Mouse (Mus musculus) cerebellum, adult 11-12 months (tissue): ENCODE data around the gene Pramel1.
"Not testable (repeated sequence)": the region's sequence is repeated elsewhere in the genome, so short reads cannot be mapped to it uniquely, and the experiment has no call there.

Source experiments
- DNase-seq: peaks from one replicate; pipeline ENCODE4 v3.0.0; 2022

Pramel1 gene

GRCm38 (mm10) chr4:143394181-143394580, at the start of gene Pramel1:
TSS of gene Pramel1 (plus strand) at chr4:143394428.
- DNase-seq: no peak

DNA sequence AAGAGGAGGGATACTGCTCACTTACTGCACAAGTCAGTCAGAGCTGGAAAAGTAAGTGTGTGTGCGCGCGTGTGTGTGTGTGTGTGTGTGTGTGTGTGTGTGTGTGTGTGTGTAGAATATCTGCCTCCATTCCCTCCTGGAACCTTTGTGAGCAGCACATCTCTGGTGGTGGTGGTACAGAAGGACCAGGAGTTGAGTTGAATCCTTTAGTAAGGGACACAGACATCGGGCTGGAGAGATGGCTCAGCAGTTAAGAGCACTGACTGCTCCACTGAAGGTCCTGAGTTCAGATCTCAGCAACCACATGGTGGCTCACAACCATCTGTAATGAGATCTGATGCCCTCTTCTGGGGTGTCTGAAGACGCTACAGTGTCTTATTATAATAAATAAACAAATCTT, 48.7 kb upstream of the Pramel1 start:
- DNase-seq: not testable (repeated sequence)

- peak; percentile 22 for DNase-seq
Observed at GRCm38 (mm10) chr4:143348678-143349077, 45.5 kb upstream of the Pramel1 start.

- peak; percentile 74 for DNase-seq
Observed at GRCm38 (mm10) chr4:143349484-143349906, 44.7 kb upstream of the Pramel1 start, which contains the start of gene Lrrc38. TSS of gene Lrrc38 (plus strand) at chr4:143349757.

- peak; percentile 54 for DNase-seq
Observed at GRCm38 (mm10) chr4:143350047-143351015, 43.9 kb upstream of the Pramel1 start.

- no peak for DNase-seq
Observed at GRCm38 (mm10) chr4:143352301-143352700, 41.9 kb upstream of the Pramel1 start.

DNA sequence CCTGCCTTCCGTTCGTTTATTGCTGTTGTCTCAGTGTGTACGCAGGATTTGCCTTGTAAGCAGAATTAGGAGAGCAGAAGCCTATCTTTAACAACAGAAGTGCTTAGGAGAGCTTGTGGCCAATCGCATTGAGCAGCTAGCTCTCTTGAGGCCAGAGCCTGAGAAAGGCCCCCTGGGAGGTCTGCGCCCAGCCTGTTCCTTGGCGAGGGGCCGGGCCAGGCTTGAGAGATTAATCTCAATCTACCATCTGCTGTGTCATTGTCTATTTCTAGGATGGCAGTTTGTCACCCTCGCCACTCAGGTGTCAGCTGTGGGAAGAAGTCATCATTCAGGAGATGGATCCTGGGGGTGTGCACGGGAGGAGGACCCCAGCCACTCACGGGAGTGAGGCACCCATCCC, 32.7 kb upstream of the Pramel1 start:
- DNase-seq: no peak

DNA sequence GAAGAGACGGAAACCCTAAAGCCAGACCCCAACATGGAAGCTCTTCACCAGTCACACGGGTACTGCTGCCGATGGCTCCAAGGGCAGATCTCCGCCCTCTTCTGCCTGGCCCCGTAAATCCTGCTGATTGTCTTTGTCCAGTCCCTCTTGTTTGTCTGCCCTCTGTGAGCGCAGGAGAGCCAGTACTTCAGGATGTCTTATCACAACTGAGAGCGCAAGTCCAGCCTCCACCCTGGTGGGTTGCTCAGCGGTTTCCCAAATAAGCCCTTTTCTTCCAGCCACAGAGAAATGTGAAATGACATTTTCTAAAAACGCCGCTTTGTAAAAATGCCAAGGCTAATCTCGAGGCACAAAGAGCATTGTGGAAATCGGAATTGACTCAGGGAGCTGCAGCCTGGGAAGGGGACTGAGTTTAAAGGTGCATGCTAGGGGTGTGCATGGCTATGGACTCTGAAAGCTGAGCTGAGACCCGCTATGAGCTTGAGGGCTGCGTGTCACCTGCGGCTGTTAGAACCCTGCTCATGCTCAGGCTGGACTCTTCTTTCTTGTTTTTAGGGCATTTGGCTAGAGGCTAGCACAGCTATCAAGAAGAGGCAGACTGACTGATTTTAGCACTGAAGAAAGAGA, 27.7 kb upstream of the Pramel1 start:
- DNase-seq: no peak

GRCm38 (mm10) chr4:143379480-143379879, 14.7 kb upstream of the Pramel1 start:
- DNase-seq: no peak

- DNase-seq: no peak
Observed at GRCm38 (mm10) chr4:143379931-143380715, 14.1 kb upstream of the Pramel1 start.

DNA sequence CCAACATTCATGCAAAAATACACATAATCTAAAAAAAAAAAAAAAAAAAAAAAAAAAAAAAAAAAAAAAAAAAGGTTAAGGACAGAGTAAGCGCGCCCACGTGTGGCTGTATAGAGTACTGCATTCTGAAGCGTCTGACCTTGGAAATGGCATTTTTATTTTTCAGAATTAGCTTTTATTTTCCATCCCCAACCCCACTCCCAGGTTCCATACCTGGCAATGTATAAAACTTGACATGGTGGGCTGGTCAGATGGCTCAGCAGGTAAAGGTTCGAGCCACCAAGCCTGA, 13.6 kb upstream of the Pramel1 start:
- DNase-seq: no peak

DNA sequence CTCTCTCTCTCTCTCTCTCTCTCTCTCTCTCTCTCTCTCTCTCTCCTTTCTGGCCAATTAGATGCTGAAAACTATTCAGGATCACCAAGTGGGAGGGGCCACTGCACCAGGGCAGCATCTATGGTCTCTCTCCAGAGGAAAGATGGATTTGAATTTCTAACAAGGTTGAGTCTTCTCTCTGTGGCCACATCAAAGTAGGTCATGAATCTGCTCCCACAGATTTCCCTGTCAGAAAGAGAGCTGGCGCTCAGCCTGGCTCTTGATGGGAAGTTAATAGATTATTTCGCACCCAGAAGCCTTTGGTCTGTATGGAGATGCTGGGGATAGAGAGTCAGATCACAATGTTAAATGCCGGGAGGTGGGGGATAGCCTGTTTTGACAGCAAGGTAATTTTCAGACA, 12.1 kb upstream of the Pramel1 start:
- peak; percentile 38 for DNase-seq

GRCm38 (mm10) chr4:143383646-143384045, 10.6 kb upstream of the Pramel1 start:
- DNase-seq: no peak

DNA sequence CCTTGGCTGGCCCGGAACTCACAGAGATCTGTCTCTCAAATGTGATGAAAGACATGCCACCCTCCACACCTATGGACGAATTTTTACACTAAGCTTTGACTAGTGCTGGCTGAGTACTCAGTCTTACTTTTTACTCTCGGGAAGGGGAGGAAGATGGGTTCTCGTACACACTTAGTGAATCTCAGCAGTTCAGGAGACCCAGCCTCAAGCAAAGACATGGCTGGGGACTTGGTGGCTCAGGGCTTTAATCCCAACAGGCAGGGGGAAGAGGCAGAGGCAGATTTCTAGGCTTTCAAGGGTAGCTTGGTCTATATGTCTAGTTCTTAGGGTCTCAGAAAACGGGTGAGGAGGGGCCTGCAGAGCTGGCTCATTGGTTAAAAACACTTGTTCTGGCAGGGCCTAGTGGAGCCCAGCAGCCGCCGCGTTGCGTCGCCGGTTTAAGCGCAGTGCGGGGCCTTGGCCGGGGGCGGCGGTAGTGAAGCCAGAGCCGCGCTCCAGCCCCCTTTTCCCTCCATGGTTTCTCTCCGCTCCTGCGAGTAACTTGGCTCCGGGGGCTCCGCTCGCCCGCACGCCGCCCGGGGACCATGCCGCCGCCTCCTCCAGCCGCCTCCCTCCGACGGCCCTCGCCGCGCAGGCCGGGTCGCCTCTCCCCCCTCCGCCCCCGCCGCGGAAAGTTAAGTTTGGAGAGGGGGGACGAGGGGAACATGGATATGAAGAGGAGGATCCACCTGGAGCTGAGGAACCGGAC, 5.1 kb upstream of the Pramel1 start:
- no peak for DNase-seq

- DNase-seq: peak; percentile 45
Observed at GRCm38 (mm10) chr4:143411566-143412218, 17.5 kb downstream of the Pramel1 start.

GRCm38 (mm10) chr4:143412219-143413092, 18.2 kb downstream of the Pramel1 start, which contains the start of gene Pramef8:
TSS of gene Pramef8 (plus strand) at chr4:143412426.
- peak; percentile 91 for DNase-seq

GRCm38 (mm10) chr4:143413621-143414020, 19.4 kb downstream of the Pramel1 start:
- no peak for DNase-seq

DNA sequence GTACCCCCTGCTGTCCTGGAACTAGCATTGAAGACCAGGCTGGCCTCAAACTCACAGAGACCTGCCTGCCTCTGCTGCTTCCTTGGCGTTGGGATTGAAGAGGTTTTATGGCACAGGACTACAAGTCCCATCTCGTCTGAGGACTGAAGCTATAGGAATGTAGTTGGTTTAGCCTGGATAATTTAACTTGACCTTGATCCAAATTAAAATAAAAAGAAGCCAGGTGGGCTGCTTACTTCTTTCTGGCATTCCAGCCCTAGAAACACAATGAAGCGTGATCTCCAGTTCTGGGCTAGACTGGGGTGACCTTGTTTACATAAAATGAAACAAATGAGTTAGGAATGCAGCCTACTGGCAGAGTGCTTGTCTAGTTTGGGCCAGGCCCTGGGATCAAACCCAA, 19.9 kb downstream of the Pramel1 start:
- DNase-seq: no peak

DNA sequence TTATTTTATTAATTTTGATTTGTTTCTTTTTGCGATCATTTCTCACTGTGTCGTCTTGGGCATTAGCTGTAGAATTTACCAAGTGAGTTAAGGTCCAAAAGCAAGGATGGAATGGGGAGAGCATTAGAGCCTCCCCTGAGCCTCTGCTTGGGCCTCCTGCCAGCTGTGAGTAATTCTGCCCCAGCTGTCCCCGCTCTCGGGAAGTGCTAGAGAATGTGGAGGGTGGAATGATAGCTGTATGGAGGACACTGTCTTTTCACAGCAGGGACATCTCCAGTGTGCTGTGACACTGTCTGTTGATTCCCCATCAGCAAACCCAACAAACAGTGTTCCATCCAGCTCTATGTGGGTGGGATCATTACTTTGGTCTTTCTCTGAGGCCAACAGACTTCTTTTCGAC, 32.5 kb downstream of the Pramel1 start:
- DNase-seq: not testable (repeated sequence)
